Mouse (Mus musculus) spleen, embryonic (tissue): Measurements from ENCODE around the gene Cdh4.

Experiments
- CTCF ChIA-PET: fragments of 350-600 bp; sonication (Branson Sonifier 250); formaldehyde crosslinking; loops from one replicate; lab custom pipeline; 2022; lab: Charles Lee

The Cdh4 gene

DNA sequence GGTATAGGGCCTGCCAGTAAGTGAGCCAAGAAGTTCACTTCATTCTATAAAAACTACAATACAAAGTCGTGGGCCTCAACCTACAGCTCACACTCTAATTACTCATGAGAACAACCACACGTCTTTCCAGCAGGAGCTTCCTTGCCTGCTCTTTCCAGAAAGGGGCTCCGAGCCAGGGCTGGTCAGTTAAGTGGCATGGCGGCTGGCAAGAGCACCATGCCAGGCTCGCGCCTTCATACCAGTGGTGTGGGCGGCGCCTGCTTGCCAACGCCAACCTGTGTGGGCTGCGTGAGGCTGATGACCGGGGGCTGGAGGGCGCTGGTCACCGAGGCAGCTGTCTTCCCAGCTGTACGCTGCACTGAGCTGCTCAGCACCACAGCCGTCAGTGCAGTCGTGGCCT, 489.5 kb downstream of the Cdh4 start:
- CTCF ChIA-PET, result no interaction called here

DNA sequence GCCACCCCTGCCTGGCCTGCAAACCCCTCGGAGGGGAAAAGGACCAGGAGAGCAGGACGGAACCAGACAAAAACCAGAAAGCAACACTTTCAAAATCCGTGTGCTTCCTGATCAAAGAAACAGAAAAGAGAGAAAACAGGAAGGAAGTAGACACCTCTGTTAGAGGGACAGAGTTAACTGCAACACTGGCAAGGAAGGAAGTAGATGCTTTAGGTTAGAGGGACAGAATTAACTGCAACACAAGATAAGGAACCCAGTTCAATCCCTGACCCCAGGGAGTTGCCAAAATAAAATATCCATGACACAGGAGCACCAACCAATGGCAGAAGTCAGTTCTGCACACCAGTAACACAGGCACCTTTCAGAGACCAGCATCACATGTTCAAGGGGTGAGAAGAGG, 491.9 kb downstream of the Cdh4 start:
- CTCF ChIA-PET, result no interaction called here

DNA sequence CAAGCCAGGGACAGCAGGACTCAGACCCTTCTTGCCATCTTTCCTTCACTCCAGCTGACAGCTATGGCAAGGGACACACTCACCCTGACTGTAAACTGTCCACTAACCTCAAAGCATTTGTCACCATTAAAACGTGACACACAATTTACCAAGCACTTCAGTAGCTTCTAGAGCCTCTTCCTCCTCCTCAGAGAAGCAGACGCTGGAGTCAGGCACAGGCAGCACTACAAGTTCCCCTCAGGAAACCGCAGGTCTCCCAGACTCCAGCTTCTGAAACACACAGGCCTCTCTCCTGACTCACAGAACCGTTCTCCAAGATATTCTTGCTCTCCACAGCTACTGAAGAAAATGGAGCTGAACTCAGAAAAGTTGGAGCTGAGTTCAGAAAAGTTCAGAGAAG, 494.9 kb downstream of the Cdh4 start:
- CTCF ChIA-PET, result interaction anchor here (0.6 to 0.8 kb wide), 2 partner anchors 8 to 114 kb away, joined by 5 read pairs; no protein-coding TSS in a partner anchor

DNA sequence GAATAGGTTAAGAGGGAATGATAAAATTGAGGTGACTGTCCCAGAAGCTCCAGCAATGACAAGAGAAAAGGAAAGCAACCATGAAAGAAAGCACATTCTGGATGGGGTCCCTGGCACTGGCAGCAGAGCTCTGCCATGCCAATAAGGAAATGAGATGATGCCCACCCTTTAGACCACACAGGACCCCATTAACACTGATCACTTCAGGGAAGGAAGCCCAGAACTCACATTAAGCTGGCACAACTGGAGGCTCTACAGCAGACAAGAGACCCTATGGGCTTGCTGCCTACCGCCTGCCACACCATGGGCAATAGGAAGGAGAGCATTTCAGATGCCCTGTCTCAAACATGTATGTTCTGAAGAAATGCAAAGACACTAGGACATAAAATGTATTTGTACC, 499.5 kb downstream of the Cdh4 start:
- CTCF ChIA-PET, result no interaction called here

DNA sequence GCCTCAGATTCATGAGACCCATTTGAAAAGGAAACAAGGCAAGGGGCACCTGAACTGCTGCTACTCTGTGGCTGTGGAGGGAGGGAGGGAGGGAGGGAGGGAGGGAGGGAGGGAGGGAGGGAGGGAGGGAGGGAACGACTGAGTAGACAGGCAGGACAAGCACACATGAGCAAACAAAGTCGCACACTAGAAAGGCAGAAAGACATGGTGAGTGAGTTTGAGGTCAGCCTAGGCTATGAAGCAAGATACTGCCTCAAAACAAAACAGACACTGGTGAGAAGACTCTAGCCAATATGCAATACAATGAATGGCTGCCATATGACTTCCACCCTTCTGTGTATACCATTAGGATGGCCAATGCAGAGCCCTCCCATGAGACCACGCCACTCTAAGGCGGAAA, 502.8 kb downstream of the Cdh4 start:
- CTCF ChIA-PET, result no interaction called here

DNA sequence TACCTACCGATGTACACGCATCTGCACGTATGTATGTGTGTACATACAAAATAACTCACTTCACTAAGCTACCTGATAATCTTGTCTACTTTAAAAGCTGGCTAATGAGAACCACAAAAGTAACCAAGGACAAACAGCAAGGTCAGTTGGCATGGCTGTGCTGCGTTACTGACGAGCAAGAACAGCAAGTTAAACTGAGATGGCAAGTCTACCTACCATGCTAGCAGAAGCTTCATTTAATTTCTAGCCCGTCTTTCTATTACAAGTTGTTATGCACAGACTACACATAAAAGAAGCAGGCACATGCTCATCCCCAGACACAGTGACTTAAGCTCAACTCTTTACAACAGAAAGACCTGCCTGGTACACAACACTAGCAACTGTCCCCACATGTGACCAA, 504.3 kb downstream of the Cdh4 start:
- CTCF ChIA-PET, result no interaction called here

DNA sequence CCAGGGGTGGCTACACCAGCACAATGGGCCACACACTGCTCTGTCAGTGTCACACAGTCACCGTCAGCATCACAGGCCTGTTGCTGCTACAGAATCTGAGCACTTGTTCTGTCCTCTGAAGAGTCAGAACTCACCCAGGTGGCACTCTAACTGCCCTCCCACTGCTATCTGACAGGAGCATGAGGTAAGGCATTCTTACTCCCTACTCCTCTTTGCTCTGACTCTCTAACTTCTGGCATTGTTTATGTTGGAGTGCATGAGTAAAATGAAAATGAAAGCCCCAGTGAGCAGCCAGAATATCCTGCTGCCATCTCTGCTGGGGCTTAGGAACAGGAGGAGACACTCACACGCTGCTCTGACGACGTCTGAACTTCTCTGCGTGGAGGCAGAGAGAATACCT, 505.4 kb downstream of the Cdh4 start:
- CTCF ChIA-PET, result no interaction called here

DNA sequence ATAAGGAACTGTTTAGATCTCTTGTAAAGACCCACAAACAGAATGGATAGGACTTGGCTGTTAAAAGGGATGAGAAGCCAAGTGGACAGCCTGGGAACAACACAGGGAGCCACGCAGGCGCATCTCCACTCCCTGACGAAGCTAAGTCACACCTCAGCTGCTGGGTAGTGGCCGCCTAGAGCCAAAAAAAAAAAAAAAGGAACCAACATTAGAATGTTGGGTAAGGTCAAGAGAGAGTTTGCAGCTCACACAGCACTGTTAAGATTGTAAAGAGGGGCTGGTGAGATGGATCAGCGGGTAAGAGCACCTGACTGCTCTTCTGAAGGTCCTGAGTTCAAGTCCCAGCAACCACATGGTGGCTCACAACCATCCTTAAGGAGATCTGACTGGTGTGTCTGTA, 506.6 kb downstream of the Cdh4 start:
- CTCF ChIA-PET, result interaction anchor here (0.9 kb wide), 1 partner anchor 11 kb away, joined by 4 read pairs; no protein-coding TSS in a partner anchor
